Mouse (Mus musculus): ENCODE results near the gene Polk. TPM values are rescaled to one million over a fixed set of nuclear protein-coding genes. Genes with fewer than 3 reads are reported as not detected.

The Polk gene
- total and polyA plus RNA-seq, 2 experiments from 2014 or later: 3.9 to 8.0 TPM

DNA sequence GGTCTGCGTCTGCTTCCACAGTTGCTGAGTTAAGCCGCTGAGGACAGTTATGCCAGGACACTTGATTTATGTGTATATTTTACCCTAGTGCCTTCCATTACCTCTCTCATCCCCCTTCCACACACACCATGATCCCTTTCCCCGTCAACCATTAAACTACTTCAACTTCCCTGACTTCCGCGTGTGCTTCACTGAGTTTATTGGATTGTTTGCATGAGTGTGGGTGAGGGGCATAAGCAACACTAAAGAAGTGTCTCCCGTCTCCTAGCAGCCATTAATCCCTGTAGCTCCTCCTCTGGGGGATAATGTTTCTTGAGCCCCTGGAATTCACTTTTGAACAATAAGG, 28.6 kb upstream of the Polk start:
- no peak overlapping the region for H3K4me3 ChIP-seq (ENCODE audit: low read depth, low read length)
- H3K9me3 ChIP-seq (ENCODE audit: low read length): no peaks in the 10 kb centered on the region
- TF ChIP-seq CTCF (IDR thresholded peaks at IDR 0.05; ENCODE audit: low read depth): no peak
- no peak overlapping the region for H3K27ac ChIP-seq (ENCODE audit: low read depth, low read length)
- ATAC-seq (no peak), DNase-seq (no peak)
- H3K36me3 ChIP-seq (ENCODE audit: insufficient read depth): no peaks in the 10 kb centered on the region; the same call in 1 of the 2 replicates
- no peak overlapping the region for H3K9ac ChIP-seq
- H3K4me2 ChIP-seq (ENCODE audit: low read depth): no peak overlapping the region
- 61% methylated on average over 6 of the region's 6 CpGs for WGBS
- H3K27me3 ChIP-seq (ENCODE audit: insufficient read depth, low read length): no peaks in the 10 kb centered on the region
- no peaks in the 10 kb centered on the region for H3K4me1 ChIP-seq (ENCODE audit: insufficient read depth)

DNA sequence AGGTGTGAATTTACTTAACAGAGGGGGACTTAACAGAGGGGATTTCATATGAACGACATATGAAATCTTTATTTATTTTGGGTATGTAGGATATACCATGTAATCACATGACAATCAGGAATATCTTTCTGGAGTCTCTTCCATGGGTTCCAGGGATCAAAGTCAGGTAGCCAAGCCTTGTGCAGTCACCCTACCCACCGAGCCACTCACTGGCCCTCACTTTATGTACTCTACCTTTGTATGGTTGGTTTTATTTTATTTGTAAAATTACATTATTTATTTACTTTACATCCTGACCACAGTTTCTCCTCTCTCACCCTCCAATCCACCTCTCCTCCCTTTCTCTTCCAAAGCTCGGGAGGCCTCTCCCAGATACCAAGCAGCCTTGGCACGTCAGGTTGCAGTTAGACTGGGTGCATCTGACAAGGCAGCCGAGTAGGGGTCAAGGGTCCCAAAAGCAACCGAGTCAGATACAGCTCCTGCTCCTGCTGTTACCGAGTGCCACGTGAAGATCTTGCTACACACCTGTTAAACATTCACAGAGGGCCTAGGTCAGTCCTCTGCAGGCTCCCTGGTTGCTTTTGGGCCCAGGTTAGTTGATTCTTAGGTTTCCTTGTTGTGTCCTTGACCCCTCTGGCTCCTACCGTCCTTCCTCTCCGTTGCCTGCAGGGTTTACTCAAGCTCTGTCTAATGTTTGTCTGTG, 28.1 kb upstream of the Polk start:
- ATAC-seq: no peak
- 79% methylated on average over 10 of the region's 10 CpGs for WGBS

DNA sequence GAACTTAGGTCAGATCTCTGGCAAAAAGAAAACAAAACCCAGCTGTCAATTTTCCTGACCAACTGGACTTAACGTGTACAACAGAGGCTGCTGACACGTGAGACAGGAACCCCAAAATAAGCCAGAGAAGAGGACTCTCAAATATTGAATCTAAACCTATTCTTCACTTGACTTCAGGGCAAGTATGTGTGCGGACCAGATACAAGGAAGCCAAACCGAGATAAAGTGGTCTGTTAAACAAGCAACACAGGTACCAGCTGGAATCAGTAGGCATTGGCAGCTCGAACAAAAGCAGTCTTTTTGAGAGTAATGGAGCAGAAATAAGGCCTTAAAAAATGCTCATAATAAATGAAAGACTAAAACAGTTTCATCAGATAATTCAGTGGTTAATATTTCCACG, 25.6 kb upstream of the Polk start:
- ATAC-seq: no peak
- Histone ChIP-seq H3K4me3 (ENCODE audit: low read depth, low read length) (no peak overlapping the region), H3K9me3 (ENCODE audit: low read length) (no peaks in the 10 kb centered on the region), H3K9ac (no peak overlapping the region), H3K27me3 (ENCODE audit: insufficient read depth, low read length) (no peaks in the 10 kb centered on the region), H3K4me1 (ENCODE audit: insufficient read depth) (no peaks in the 10 kb centered on the region), H3K4me2 (ENCODE audit: low read depth) (no peak overlapping the region), H3K36me3 (ENCODE audit: insufficient read depth) (no peaks in the 10 kb centered on the region; the same call in 1 of the 2 replicates), H3K27ac (ENCODE audit: low read depth, low read length) (no peak overlapping the region)
- 38% methylated on average over 6 of the region's 6 CpGs for WGBS
- no peak for TF ChIP-seq CTCF (IDR thresholded peaks at IDR 0.05; ENCODE audit: low read depth)
- DNase-seq: no peak

More for the DNA sequence above, 28.1 kb upstream of the Polk start:
- H3K9ac ChIP-seq: no peak overlapping the region
- H3K4me2 ChIP-seq (ENCODE audit: low read depth): no peak overlapping the region
- no peak for TF ChIP-seq CTCF (IDR thresholded peaks at IDR 0.05; ENCODE audit: low read depth)
- H3K36me3 ChIP-seq (ENCODE audit: insufficient read depth): no peaks in the 10 kb centered on the region; the same call in 1 of the 2 replicates
- no peaks in the 10 kb centered on the region for H3K27me3 ChIP-seq (ENCODE audit: insufficient read depth, low read length)
- no peak for DNase-seq
- no peaks in the 10 kb centered on the region for H3K9me3 ChIP-seq (ENCODE audit: low read length)
- H3K4me1 ChIP-seq (ENCODE audit: insufficient read depth): no peaks in the 10 kb centered on the region
- no peak overlapping the region for H3K4me3 ChIP-seq (ENCODE audit: low read depth, low read length)
- no peak overlapping the region for H3K27ac ChIP-seq (ENCODE audit: low read depth, low read length)

DNA sequence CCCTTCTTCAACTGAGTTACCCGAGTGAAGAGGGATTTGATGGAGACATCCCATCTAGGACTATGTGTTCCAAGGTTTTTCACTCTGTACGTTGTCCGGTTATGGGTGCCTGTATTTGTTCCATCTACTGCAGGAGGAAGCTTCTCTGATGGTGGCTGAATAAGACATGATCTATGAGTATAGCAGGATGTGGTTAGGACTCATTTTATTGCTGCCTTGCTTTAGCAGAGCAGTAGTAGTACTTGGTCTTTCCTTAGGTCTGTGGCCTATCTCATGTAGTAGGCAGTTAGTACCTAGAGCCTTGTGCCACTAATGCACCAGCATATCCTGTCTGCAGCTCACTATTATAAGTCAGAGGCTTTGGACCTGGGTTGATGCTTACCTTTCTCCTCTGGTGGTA, 12.7 kb upstream of the Polk start:
- no peak for DNase-seq
- 94% methylated on average over 3 of the region's 3 CpGs for WGBS
- Histone ChIP-seq H3K9me3 (ENCODE audit: low read length) (no peaks in the 10 kb centered on the region), H3K9ac (no peak overlapping the region), H3K4me2 (ENCODE audit: low read depth) (no peak overlapping the region), H3K27ac (ENCODE audit: low read depth, low read length) (no peak overlapping the region), H3K4me1 (ENCODE audit: insufficient read depth) (no peaks in the 10 kb centered on the region), H3K27me3 (ENCODE audit: insufficient read depth, low read length) (no peaks in the 10 kb centered on the region), H3K36me3 (ENCODE audit: insufficient read depth) (no peaks in the 10 kb centered on the region), H3K4me3 (ENCODE audit: low read depth, low read length) (no peak overlapping the region)
- TF ChIP-seq CTCF (IDR thresholded peaks at IDR 0.05; ENCODE audit: low read depth): no peak
- no peak for ATAC-seq

DNA sequence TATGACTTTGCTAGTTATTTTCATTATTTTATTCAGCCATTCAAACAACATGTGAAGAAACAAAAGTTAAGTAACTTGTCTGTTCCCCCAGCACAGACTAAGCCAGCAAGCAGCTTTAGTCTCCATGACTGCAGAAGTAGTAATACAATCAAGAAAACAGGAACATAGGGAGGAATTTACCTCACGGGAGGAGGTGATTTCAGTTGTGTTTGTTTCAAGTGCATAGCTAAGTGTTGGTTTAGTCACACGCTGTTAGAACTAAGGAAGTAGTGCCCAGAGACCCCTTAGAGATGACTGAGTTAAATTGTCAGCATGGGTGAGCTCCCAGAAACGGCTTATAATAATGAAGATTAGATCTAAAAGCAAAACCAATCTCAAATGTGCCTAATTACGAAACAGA, 5.6 kb upstream of the Polk start:
- H3K27me3 ChIP-seq (ENCODE audit: insufficient read depth, low read length): no peaks in the 10 kb centered on the region
- H3K4me3 ChIP-seq (ENCODE audit: low read depth, low read length): no peak overlapping the region
- H3K4me1 ChIP-seq (ENCODE audit: insufficient read depth): no peaks in the 10 kb centered on the region
- no peak for TF ChIP-seq CTCF (IDR thresholded peaks at IDR 0.05; ENCODE audit: low read depth)
- no peak overlapping the region for H3K9ac ChIP-seq
- H3K27ac ChIP-seq (ENCODE audit: low read depth, low read length): no peak overlapping the region
- H3K4me2 ChIP-seq (ENCODE audit: low read depth): no peak overlapping the region
- DNase-seq (no peak), ATAC-seq (no peak)
- no peaks in the 10 kb centered on the region for H3K9me3 ChIP-seq (ENCODE audit: low read length)
- WGBS: 55% methylated on average over 4 of the region's 4 CpGs
- H3K36me3 ChIP-seq (ENCODE audit: insufficient read depth): no peaks in the 10 kb centered on the region

DNA sequence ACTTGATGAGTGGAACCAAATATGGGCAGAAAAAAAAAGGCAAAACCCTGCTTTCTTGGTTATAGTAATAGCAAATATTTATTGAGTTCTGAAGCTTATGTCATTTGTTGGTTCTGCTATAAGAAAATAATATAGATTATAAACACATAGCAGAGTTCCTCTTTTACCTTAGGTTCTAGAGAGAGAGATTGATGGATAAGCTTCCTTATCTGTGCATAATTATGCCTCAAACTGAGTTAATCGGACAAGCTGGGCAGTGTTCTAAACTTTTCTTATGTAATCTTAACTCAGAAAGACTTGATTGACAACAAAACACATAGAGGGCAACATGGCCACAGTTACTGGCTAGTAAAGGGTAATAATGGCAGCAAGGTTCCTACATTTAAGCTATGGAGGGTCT, 4.9 kb upstream of the Polk start:
- no peak for TF ChIP-seq CTCF (IDR thresholded peaks at IDR 0.05; ENCODE audit: low read depth)
- H3K27me3 ChIP-seq (ENCODE audit: insufficient read depth, low read length): no peaks in the 10 kb centered on the region
- H3K9ac ChIP-seq: no peak overlapping the region
- no peaks in the 10 kb centered on the region for H3K36me3 ChIP-seq (ENCODE audit: insufficient read depth)
- DNase-seq (no peak), ATAC-seq (no peak)
- no peak overlapping the region for H3K4me3 ChIP-seq (ENCODE audit: low read depth, low read length)
- H3K4me2 ChIP-seq (ENCODE audit: low read depth): no peak overlapping the region
- WGBS: 69% methylated on average over 1 of the region's 1 CpGs
- no peak overlapping the region for H3K27ac ChIP-seq (ENCODE audit: low read depth, low read length)
- no peaks in the 10 kb centered on the region for H3K9me3 ChIP-seq (ENCODE audit: low read length)
- no peaks in the 10 kb centered on the region for H3K4me1 ChIP-seq (ENCODE audit: insufficient read depth)

DNA sequence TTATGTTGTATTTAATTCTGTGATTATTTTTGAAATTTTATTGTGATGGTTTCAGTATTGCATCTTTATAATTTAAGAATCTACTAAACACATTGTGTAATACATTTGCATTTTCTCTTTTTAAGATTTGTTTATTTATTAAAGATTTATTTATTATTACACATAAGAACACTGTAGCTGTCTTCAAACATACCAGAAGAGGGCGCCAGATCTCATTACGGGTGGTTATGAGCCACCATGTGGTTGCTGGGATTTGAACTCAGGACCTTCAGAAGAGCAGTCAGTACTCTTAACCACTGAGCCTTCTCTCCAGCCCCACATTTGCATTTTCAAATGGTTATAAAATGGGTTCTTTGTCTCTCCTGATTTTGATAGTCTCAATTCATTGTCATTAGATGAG, 2.1 kb upstream of the Polk start:
- ATAC-seq: no peak
- Histone ChIP-seq H3K36me3 (ENCODE audit: insufficient read depth) (no peaks in the 10 kb centered on the region), H3K9ac (no peak overlapping the region), H3K9me3 (ENCODE audit: low read length) (no peaks in the 10 kb centered on the region), H3K4me3 (ENCODE audit: low read depth, low read length) (no peak overlapping the region), H3K27ac (ENCODE audit: low read depth, low read length) (no peak overlapping the region), H3K4me1 (ENCODE audit: insufficient read depth) (no peaks in the 10 kb centered on the region), H3K4me2 (ENCODE audit: low read depth) (no peak overlapping the region), H3K27me3 (ENCODE audit: insufficient read depth, low read length) (no peaks in the 10 kb centered on the region)
- TF ChIP-seq CTCF (IDR thresholded peaks at IDR 0.05; ENCODE audit: low read depth): peak; percentile 35
- peak; percentile 5 for DNase-seq
- WGBS: 84% methylated on average over 2 of the region's 2 CpGs

All from forebrain, postnatal 0 days (tissue).